Mouse (Mus musculus) frontal cortex, adult 2 months (tissue): ENCODE data around the gene Acot11. TPM values are rescaled to one million over a fixed set of nuclear protein-coding genes. Genes with fewer than 3 reads are reported as not detected.
A peak's percentile ranks its signal among the peaks of the same experiment; 100 is the strongest.
"Not testable (repeated sequence)": the region's sequence is repeated elsewhere in the genome, so short reads cannot be mapped to it uniquely, and the experiment has no call there.

Experiments used
- DNase-seq, 2 experiments: peaks; one replicate each; pipeline ENCODE4 v3.0.0; 2022; ENCODE audit warnings: low spot score in 1 of 2; ENCODE audit errors: extremely low spot score in 1 of 2
- polyA plus RNA-seq: library from polyadenylated mRNA; depleted of rRNA; stranded (reverse); fragments of >200 nt; gene quantifications from 2 replicates; pipeline ENCODE4 v1.2.3, GENCODE M21; 2012

The Acot11 gene
- polyA plus RNA-seq, 1 experiment: 21.4 TPM

- no peak for DNase-seq
These were observed 10.9 kb upstream of the Acot11 start for GRCm38 (mm10) chr4:106815396-106816324.

DNA sequence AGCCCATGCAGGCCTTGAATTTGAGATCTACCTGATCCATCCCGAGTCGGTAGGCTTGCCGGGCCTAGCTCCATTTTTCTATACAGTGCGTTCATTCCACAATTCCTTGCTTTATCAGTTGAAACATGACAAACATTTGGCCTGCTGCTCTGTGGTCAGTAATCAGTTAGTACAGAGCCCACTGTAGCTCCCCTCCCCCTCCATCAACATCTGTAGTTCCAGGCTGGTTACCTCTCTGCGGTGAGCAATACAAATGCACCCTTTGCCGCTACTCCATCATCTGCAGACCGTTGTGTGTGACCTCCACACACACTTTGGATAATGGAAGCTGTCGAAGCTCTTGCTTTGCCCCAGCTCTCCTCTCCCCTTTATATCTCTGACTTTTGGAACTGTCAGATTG is 6.4 kb upstream of the Acot11 start:
- no peak for DNase-seq

- DNase-seq: no peak
These were observed 5.2 kb upstream of the Acot11 start for GRCm38 (mm10) chr4:106810039-106810438.

DNA sequence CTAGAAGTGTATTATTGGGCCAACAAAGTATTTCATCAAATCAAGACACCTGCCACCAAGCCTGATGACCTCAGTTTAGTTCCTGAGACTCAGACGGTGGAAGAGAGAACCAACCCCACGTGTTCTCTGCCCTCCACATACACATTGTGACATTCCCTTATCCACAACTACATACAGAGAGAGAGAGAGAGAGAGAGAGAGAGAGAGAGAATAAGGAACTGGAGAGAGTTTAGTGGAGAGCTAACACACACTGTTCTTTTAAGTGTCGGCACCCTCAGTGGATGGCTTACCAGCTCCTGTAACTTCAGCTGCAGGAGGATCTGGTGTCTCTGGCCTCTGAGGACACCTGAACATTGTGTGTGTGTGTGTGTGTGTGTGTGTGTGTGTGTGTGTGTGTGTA is 2.5 kb upstream of the Acot11 start:
- DNase-seq: no peak

DNA sequence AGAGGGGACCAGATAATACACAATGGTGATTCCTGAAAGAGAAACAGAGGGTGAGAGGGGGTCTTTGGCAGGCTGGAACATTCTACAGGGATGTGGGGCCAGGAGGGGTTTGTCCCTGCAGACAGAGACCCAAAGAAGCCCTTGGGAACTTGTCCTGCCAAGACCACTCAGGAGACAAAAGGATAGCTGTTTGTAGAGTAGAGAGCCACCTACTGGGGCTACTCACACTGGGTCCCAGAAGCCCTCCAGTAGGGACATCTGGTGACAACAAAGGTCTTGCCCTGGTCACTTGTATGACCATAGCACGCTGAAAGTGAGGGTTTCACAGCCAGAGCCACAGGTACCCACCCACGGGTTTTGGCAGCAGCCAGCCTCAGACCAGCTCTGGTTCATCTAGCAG is 1.1 kb upstream of the Acot11 start:
- DNase-seq: no peak

GRCm38 (mm10) chr4:106804201-106804909 is 443 bp downstream of the Acot11 start:
- DNase-seq: no peak

DNA sequence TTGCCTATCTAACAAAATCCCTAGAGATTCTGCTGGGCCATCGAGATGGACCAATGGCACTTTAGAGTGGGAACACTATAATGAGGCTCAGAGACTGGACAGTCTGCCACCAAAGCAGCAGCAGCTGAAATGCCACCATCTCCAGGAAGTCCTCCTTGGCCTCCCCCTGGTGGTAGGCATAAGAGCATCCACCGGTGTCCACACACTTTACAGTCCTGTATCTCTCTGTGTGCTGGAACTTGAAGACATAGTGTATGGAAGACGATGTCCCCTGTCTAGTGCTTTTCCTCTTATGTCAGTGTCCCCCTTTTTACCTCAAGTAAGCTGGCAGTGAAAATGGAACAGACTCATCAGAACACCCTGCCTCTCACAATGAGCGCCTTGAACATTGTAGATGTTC is 1.0 kb downstream of the Acot11 start:
- DNase-seq: no peak

GRCm38 (mm10) chr4:106799772-106800336 is 4.9 kb downstream of the Acot11 start:
- peak in 1 of 2 experiments; percentile 85 for DNase-seq

DNA sequence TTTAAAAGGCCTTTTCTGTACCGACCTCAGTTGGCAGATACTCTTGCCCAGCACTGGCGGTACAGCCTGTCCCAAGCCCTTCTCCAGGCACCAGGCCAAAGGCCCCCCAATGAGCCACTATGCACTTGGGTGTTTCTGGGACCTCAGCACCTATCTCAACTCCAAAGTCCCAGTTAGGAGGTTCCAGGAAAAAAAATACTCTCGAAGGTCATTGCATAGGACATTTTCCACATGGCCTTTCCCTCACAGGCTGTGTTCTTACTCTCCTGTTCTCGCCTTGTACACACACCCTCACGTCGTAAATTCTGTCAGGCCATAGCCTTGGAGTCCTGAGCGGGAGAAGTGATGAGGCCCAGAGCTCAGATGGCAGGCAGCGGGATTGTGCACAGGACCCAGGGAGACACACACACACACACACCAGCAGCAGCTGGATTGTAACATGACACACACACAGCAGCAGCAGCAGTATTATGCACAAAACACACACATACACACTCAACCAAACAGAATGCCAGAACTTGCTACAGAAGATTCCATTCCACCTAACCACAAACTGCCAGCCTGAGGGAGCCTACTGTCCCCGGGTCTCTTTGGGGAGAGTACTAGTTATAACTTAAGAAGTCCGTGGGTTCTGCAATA is 5.8 kb downstream of the Acot11 start:
- DNase-seq: no peak

DNA sequence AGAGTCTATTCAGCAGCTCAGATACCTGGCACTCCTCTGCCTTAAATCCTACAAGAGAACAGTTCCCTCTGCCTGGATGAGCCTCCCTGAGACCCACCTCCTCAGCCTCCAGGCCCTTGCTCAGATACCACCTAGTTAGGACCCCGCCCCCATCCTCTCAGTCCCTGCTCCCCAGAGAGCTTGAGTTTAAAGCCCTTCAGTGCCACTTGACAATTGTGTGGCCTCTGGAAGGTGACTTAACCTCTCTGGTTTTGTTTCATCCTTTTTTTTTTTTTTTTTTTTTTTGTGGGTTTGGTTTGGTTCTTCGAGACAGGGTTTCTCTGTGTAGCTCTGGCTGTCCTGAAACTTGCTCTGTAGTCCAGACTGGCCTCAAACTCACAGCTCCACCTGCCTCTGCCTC is 9.5 kb downstream of the Acot11 start:
- no peak for DNase-seq

DNA sequence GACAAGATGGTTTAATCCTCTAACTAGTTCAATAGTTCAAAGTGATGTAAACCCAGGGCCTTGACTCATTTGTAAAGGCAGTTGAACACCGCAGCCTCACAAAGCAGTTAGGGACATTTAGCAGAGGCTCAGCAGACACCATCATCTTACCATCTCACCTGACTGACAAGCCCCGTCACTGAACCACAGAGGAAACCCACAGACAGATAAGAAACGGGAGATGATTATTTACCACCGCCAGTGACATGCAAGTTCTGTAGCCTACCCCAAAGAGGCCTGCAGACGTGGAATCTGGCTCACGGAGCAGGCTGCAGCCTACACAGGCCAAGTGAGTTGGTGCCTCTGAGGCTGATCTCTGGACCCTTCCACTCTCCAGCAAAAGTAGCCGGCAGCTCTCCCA is 10.6 kb downstream of the Acot11 start:
- no peak for DNase-seq

DNA sequence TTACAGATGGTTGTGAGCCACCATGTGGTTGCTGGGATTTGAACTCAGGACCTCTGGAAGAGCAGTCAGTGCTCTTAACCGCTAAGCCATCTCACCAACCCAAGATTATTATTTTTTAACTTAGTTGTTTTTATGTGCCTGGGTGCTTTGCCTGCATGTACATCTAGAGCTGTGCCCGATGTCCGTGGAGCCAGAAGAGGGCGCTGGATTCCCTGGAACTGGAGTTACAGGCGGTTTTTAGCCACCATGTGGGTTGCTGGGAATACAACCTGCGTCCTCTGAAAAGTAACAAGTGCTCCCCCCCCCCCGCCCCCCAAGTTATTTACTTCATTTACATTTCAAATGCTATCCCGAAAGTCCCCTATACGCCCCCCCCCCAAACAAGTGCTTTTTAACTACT is 11.0 kb downstream of the Acot11 start:
- DNase-seq: not testable (repeated sequence)

DNA sequence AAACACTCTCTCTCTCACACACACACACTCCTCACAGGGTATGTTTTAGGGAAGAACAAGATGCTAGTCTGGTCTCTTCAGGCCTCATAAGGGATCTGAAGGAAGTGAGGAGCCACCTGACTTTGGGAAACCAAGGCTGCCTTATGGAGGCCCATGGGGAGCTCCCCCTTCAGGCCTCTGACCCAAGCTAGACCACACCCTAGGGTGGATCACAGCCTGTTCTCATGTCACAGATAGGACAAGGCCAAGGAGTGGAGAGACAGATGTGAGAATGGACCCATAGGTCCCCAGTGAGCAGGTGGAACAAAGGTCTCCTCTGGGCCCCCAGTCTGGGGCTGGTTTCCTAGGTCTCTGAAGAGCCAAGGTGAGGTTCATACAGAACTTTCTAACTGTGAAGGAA is 12.5 kb downstream of the Acot11 start:
- no peak for DNase-seq

- no peak for DNase-seq
These were observed 13.9 kb downstream of the Acot11 start for GRCm38 (mm10) chr4:106790938-106791337.

- DNase-seq: not testable (repeated sequence)
These were observed 14.6 kb downstream of the Acot11 start for GRCm38 (mm10) chr4:106790218-106790617.

DNA sequence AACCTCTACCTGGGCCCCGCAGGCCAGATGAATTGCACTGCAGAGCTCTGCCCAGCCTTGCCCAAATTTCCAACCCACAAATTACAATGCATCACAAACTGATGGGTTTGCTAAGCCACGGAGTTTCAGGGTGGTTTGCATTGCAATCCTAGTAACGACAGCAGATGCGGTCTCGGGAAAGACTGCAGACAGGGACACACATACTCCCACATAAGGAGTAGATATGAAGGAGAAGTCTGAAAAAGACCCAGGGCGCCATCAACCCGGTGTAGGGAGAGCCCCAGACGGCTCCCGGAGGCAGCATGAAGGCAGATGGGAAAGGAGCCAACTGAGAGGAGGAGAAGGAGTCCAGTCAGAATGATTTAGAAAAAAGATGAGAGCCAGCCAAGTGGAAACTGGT is 15.1 kb downstream of the Acot11 start:
- peak in 1 of 2 experiments; percentile 73 for DNase-seq

GRCm38 (mm10) chr4:106788627-106789026 is 16.2 kb downstream of the Acot11 start:
- no peak for DNase-seq

- peak in 1 of 2 experiments; percentile 81 for DNase-seq
These were observed 17.0 kb downstream of the Acot11 start for GRCm38 (mm10) chr4:106787830-106788229.

GRCm38 (mm10) chr4:106785753-106786540 is 18.9 kb downstream of the Acot11 start:
- DNase-seq: peak; percentile 74 to 83

GRCm38 (mm10) chr4:106785345-106785744 is 19.5 kb downstream of the Acot11 start:
- no peak for DNase-seq
